Mouse (Mus musculus): ENCODE measurements at regions not wholly inside any gene's neighbourhood (a gene's known extent, or its start where the extent isn't known, plus 50 kb on each side); places are given as distances from the start of the nearest gene placed in this dataset.
"Not testable (repeated sequence)": the region's sequence is repeated elsewhere in the genome, so short reads cannot be mapped to it uniquely, and the experiment has no call there.

DNA sequence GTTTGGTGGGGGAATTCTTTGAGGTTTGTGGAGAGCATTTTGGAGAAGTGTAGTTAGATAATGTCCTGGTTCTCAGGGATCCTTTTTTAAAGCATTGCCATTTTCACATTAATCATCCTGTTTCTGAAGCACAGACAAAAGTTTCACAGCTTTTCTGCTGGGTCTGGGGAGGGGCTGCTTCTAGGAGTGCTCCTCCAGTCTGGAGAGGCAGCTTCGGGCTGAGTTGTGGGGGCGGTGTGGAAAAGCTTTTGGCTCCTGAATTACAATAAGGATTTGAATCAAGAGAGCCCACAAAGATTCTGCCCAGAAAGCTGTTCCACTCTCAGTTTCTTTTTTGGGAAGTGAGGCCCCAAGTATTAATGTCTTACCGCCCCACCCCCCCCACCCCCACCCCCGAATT is 89.2 kb upstream of the Akt3 start:
- H3K4me3 ChIP-seq (replicated peaks): no peak overlapping the region
- no peaks in the 10 kb centered on the region for H3K27me3 ChIP-seq
- no peak overlapping the region for H3K27ac ChIP-seq (replicated peaks)
- H3K4me2 ChIP-seq (replicated peaks): no peak overlapping the region
- no peaks in the 10 kb centered on the region for H3K36me3 ChIP-seq
- ATAC-seq (ENCODE audit: insufficient number of reproducible peaks, low FRiP score, low TSS enrichment, low read depth): no peak
- 0 out of 2 replicates have a peak, but pooled peaks cover 3% of the 10 kb centered on the region for H3K4me1 ChIP-seq
- H3K9ac ChIP-seq: no peak overlapping the region
- no peaks in the 10 kb centered on the region for H3K9me3 ChIP-seq (replicated peaks)
- WGBS: 37% methylated on average over 4 of the region's 4 CpGs

DNA sequence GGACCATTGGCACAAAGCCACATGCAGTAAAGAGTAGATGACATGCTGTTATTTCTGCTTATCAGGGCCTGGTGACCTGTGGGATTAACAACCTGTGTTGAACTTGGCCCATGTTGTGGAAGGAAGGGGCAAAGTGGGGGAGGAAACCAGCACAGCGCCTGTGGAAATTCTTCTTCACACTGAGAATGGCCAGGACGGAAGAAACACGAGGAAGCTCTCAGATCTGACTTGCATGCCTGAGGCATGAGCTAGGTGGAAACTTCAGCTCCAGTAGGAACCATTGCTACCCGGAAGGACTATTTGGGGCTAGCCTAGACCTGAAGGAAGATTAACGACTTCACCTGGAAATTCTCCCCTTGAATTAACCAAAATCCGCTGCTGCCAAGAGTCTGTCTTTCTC is 88.5 kb upstream of the Akt3 start:
- WGBS: 60% methylated on average over 6 of the region's 6 CpGs
- Histone ChIP-seq H3K4me1 (0 out of 2 replicates have a peak, but pooled peaks cover 3% of the 10 kb centered on the region), H3K27ac (replicated peaks) (no peak overlapping the region), H3K27me3 (no peaks in the 10 kb centered on the region), H3K9ac (no peak overlapping the region), H3K4me3 (replicated peaks) (no peak overlapping the region), H3K36me3 (no peaks in the 10 kb centered on the region), H3K9me3 (replicated peaks) (no peaks in the 10 kb centered on the region), H3K4me2 (replicated peaks) (no peak overlapping the region)
- ATAC-seq (ENCODE audit: insufficient number of reproducible peaks, low FRiP score, low TSS enrichment, low read depth): no peak

DNA sequence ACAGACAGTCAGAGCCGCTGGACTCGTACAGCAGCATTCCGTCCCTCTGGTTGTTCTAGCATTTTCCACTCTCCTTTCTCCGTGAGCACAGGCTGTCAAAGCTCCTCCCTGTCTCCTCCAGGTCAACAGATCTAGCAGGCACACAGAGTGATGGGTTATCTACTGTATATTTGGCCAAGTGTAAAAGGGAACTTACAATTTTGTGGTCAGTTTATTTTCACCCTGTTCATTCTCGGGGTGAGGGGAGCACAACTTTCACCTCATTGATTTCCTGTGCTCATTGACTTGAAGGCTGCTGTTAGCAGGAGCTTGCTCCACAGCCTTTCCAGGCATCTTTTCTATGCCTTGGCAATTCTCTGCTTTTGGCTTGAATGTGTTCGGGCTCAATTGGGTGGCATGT is 87.5 kb upstream of the Akt3 start:
- Histone ChIP-seq H3K9ac (no peak overlapping the region), H3K4me1 (0 out of 2 replicates have a peak, but pooled peaks cover 3% of the 10 kb centered on the region), H3K9me3 (replicated peaks) (no peaks in the 10 kb centered on the region), H3K36me3 (no peaks in the 10 kb centered on the region), H3K4me2 (replicated peaks) (no peak overlapping the region), H3K27me3 (no peaks in the 10 kb centered on the region), H3K27ac (replicated peaks) (no peak overlapping the region), H3K4me3 (replicated peaks) (no peak overlapping the region)
- ATAC-seq (ENCODE audit: insufficient number of reproducible peaks, low FRiP score, low TSS enrichment, low read depth): no peak
- WGBS: 81% methylated on average over 6 of the region's 6 CpGs

DNA sequence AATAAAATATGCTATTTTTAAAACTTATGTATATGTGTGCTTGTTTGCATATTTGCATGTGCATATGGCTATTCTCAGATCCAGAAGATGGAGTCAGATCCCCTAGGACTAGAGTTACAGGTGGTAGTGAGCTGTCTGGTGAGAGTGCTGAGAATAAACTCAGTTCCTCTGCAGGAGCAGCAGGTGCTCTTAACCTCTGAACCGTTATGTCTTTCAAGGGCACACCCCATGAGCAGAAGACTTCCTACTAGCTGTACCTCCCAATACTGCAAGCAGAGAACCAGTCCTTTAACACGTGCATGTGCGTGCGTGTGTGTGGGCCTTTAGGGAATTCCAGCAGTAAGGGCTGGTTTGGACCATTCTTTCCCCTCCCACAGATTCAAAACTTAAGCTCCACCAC is 85.9 kb upstream of the Akt3 start:
- WGBS: 65% methylated on average over 4 of the region's 4 CpGs
- H3K9ac ChIP-seq: no peak overlapping the region
- no peak for ATAC-seq (ENCODE audit: insufficient number of reproducible peaks, low FRiP score, low TSS enrichment, low read depth)
- no peaks in the 10 kb centered on the region for H3K27me3 ChIP-seq
- H3K4me3 ChIP-seq (replicated peaks): no peak overlapping the region
- no peaks in the 10 kb centered on the region for H3K36me3 ChIP-seq
- H3K27ac ChIP-seq (replicated peaks): no peak overlapping the region
- no peak overlapping the region for H3K4me2 ChIP-seq (replicated peaks)
- 0 out of 2 replicates have a peak, but pooled peaks cover 3% of the 10 kb centered on the region for H3K4me1 ChIP-seq
- no peaks in the 10 kb centered on the region for H3K9me3 ChIP-seq (replicated peaks)

DNA sequence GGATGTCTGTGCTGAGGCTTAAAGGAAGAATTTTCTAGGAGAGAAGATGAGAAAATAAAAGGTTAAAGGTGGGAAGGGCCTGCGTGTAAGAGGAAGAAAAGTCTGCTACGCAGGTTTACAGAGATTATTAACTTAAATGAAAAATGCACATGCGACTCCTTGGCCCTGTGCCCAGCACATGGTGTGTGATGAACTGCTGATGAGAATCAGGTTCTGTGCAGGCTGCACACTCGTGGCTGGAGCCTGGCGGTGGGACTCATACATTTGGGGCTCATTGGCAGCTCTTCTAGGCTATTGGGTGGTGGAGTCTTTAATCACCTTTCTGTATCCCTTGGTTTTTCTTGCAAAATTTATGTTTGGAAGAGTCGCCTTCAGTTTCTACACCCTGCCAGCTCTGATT is 85.1 kb upstream of the Akt3 start:
- H3K9ac ChIP-seq: no peak overlapping the region
- H3K4me1 ChIP-seq: 0 out of 2 replicates have a peak, but pooled peaks cover 3% of the 10 kb centered on the region
- H3K27ac ChIP-seq (replicated peaks): no peak overlapping the region
- 8% methylated on average over 6 of the region's 6 CpGs for WGBS
- H3K36me3 ChIP-seq: no peaks in the 10 kb centered on the region
- no peaks in the 10 kb centered on the region for H3K27me3 ChIP-seq
- no peak overlapping the region for H3K4me3 ChIP-seq (replicated peaks)
- no peaks in the 10 kb centered on the region for H3K9me3 ChIP-seq (replicated peaks)
- H3K4me2 ChIP-seq (replicated peaks): no peak overlapping the region
- no peak for ATAC-seq (ENCODE audit: insufficient number of reproducible peaks, low FRiP score, low TSS enrichment, low read depth)

DNA sequence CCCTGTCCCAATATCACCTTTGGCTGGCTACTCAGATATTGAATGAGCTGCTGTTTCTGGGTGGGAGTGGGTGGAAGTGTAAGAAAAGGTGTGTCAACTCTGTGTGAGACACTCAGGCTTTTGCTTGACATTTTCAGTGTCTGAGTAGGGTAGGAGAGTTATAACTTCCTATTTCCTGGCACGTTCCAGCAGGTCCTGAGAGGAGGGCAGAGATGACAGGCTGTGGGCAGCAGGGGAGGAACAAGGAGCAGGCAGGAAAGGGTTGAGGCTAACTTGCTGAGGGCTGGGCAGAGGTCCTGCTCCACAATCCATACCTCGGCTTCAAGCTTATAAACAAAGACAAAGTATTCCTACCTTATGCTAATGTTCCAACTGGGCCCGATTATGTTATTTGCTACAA is 82.2 kb upstream of the Akt3 start:
- Histone ChIP-seq H3K4me2 (replicated peaks) (no peak overlapping the region), H3K4me3 (replicated peaks) (no peak overlapping the region), H3K27me3 (no peaks in the 10 kb centered on the region), H3K9me3 (replicated peaks) (no peaks in the 10 kb centered on the region), H3K9ac (no peak overlapping the region), H3K27ac (replicated peaks) (no peak overlapping the region), H3K4me1 (0 out of 2 replicates have a peak, but pooled peaks cover 3% of the 10 kb centered on the region), H3K36me3 (no peaks in the 10 kb centered on the region)
- ATAC-seq (ENCODE audit: insufficient number of reproducible peaks, low FRiP score, low TSS enrichment, low read depth): no peak
- 68% methylated on average over 3 of the region's 3 CpGs for WGBS

DNA sequence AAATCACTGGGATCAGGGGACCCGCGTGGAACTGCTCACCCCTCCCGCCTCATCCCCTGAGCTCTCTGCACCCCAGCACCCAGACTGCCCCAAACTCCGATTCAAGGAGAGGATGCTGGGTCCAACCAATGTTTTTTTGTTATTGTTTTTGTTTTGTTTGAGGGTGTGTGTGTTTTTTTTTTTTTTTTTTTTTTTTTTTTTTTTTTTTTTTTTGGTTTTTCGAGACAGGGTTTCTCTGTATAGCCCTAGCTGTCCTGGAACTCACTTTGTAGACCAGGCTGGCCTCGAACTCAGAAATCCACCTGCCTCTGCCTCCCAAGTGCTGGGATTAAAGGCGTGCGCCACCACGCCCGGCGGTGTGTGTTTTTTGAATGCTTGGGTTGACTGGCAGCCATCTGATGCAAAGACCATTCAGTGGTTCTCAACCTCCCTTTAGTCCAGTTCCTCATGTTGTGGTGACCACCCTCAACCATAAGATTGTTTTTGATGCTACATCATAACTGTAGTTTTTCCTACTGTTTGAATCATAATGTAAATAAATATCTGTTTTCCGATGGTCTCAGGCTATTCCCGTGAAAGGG is 81.3 kb upstream of the Akt3 start:
- Histone ChIP-seq H3K4me3 (replicated peaks) (peak overlapping the region; percentile 43), H3K9ac (peak overlapping the region; percentile 15; the same call in 1 of the 2 replicates), H3K4me2 (replicated peaks) (peak overlapping the region; percentile 63)
- not testable (repeated sequence) for H3K9me3 ChIP-seq (replicated peaks); ATAC-seq (ENCODE audit: insufficient number of reproducible peaks, low FRiP score, low TSS enrichment, low read depth); H3K27ac ChIP-seq (replicated peaks); H3K27me3 ChIP-seq; H3K4me1 ChIP-seq; H3K36me3 ChIP-seq
- WGBS: 60% methylated on average over 12 of the region's 13 CpGs

DNA sequence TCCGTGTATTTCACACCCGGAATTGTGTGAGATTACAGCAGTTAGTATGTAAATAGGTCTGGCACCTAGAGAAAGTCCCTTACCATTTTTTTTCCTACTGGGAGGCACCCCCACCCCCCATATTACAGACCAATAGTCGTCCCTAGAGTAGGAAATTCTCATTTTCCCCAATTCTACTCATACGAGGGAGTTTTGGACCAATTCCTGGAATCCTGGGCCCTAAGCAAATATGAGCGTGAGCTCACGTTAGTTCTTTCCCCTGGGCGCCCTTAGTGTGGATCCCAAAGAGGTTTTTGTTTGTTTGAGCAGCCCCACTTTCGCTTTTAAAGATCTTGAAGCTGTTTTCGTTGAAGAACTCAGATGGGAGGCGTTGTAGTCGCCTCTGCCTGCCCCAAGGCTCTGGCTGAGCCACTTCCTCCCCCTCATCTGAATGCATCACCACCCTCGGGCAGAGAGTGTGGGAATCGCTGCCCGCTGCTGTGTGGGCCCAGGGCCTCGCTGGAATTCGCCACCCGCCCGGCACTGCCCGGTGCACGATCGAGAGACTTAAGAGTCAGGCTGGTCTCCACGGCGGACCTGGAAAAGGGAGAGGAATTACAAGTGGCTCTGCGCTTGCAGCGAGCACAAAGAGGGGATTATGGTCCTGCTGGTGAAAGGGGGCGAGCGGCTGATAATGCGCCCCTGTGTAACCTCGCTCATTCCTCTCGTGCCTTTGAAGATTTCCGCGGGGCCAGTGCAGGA is 80.6 kb upstream of the Akt3 start:
- Histone ChIP-seq H3K9ac (peak overlapping the region; percentile 15), H3K9me3 (replicated peaks) (no peaks in the 10 kb centered on the region), H3K27ac (replicated peaks) (0 out of 2 replicates have a peak overlapping the region, but pooled peaks have one; percentile 3), H3K4me3 (replicated peaks) (peak overlapping the region; percentile 43), H3K36me3 (no peaks in the 10 kb centered on the region), H3K4me1 (0 out of 2 replicates have a peak, but pooled peaks cover 3% of the 10 kb centered on the region), H3K27me3 (no peaks in the 10 kb centered on the region), H3K4me2 (replicated peaks) (peak overlapping the region; percentile 63)
- WGBS: 5% methylated on average over 32 of the region's 32 CpGs
- ATAC-seq (ENCODE audit: insufficient number of reproducible peaks, low FRiP score, low TSS enrichment, low read depth): peak; percentile 54; the same call in 1 of the 2 replicates

DNA sequence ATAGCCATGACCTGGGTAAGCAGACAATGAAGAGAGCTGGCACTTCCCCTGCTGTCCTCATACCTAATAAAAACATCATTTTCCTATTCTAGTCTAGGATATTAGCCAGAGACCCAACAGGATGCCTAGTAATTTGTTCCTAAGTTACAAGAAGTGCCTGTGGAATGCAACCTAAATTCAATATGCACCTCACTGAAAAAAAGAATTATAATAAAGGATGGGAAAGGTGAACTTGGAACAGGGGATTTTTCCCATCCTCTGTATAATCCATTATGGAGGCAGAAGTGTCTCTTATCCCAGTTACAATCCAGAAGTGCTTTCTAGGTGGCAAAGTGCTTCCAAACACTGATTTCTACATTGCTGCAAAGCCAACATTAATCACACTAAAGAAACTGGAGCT is 79.8 kb upstream of the Akt3 start:
- H3K9me3 ChIP-seq (replicated peaks): no peaks in the 10 kb centered on the region
- no peaks in the 10 kb centered on the region for H3K4me1 ChIP-seq
- no peak overlapping the region for H3K4me2 ChIP-seq (replicated peaks)
- H3K9ac ChIP-seq: no peak overlapping the region
- H3K27me3 ChIP-seq: no peaks in the 10 kb centered on the region
- H3K36me3 ChIP-seq: no peaks in the 10 kb centered on the region
- no peak for ATAC-seq (ENCODE audit: insufficient number of reproducible peaks, low FRiP score, low TSS enrichment, low read depth)
- H3K4me3 ChIP-seq (replicated peaks): no peak overlapping the region
- H3K27ac ChIP-seq (replicated peaks): no peak overlapping the region

DNA sequence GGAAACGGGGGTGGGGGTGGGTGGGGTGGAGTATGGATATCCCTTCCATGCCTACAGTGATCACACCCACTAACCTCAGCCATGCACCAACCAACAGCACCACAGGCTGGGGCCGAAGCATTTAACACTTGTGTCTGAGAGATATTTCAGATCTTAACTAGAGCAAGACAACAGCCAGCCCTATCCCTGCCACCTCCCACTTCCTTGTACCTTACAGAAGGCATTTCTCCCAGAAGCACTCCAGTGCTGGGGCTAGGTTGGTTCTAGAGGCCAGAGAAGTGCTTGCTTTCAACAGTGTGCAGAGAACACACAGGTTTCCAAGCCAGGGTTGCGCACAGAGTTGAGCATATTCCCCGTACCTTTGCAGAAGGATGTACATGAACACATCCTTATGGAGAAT is 79.1 kb upstream of the Akt3 start:
- 83% methylated on average over 4 of the region's 4 CpGs for WGBS
- Histone ChIP-seq H3K27ac (replicated peaks) (no peak overlapping the region), H3K9me3 (replicated peaks) (no peaks in the 10 kb centered on the region), H3K36me3 (no peaks in the 10 kb centered on the region), H3K27me3 (no peaks in the 10 kb centered on the region), H3K4me1 (no peaks in the 10 kb centered on the region), H3K4me3 (replicated peaks) (no peak overlapping the region), H3K9ac (no peak overlapping the region), H3K4me2 (replicated peaks) (no peak overlapping the region)
- ATAC-seq (ENCODE audit: insufficient number of reproducible peaks, low FRiP score, low TSS enrichment, low read depth): no peak

DNA sequence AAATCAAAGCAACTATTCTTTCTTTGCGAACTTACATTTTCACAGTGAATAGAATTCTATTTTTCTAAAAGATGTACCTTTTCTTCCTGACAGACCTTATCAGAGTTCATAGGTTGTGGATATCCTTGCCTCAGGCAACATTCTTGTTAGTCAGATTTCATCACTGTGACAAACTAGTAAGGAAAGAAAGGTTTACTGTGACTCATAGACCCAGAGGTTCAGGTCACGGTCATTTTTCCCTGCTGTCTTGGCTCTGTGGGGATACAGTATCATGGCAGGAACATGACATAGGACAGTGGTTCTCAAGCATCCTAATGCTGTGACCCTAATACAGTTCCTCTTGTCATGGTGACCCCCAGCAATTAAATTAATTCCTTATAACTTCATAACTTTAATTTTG is 78.4 kb upstream of the Akt3 start:
- WGBS: 85% methylated on average over 2 of the region's 2 CpGs

DNA sequence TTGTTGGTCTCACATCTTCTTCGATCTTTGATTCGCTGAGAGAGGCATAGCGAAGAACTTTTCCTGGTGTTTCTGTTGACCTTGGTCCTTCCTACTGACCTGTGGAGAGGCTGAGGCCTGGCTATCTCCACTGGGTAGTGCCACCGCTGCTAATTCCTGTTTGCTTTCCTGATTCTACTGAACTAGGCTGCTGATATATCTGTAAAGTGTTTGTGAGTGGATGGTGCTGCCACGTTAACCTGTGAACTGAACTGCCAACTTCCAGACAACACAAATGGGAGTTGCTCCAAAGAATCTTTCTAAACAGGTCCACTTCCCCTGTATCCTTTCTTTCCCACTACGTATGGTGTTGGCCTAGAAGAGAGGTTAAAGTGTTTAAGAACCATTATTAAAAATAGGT is 78.0 kb upstream of the Akt3 start:
- ATAC-seq (ENCODE audit: insufficient number of reproducible peaks, low FRiP score, low TSS enrichment, low read depth): no peak
- Histone ChIP-seq H3K4me3 (replicated peaks) (no peak overlapping the region), H3K27ac (replicated peaks) (no peak overlapping the region), H3K4me2 (replicated peaks) (no peak overlapping the region), H3K4me1 (no peaks in the 10 kb centered on the region), H3K27me3 (no peaks in the 10 kb centered on the region), H3K9ac (no peak overlapping the region), H3K36me3 (no peaks in the 10 kb centered on the region), H3K9me3 (replicated peaks) (no peaks in the 10 kb centered on the region)
- WGBS: 91% methylated on average over 6 of the region's 6 CpGs

More for the DNA sequence above, 78.4 kb upstream of the Akt3 start:
- H3K27me3 ChIP-seq: no peaks in the 10 kb centered on the region
- no peaks in the 10 kb centered on the region for H3K36me3 ChIP-seq
- H3K9ac ChIP-seq: no peak overlapping the region
- no peaks in the 10 kb centered on the region for H3K4me1 ChIP-seq
- no peaks in the 10 kb centered on the region for H3K9me3 ChIP-seq (replicated peaks)
- H3K27ac ChIP-seq (replicated peaks): no peak overlapping the region
- H3K4me3 ChIP-seq (replicated peaks): no peak overlapping the region
- H3K4me2 ChIP-seq (replicated peaks): no peak overlapping the region
- no peak for ATAC-seq (ENCODE audit: insufficient number of reproducible peaks, low FRiP score, low TSS enrichment, low read depth)

All from embryonic facial prominence, embryonic 15.5 days (tissue).